Mouse (Mus musculus): ENCODE results near the gene R3hdm2.

GRCm38 (mm10) chr10:127500894-127501893 lies 121.1 kb downstream of the R3hdm2 start, which contains the start of gene Stac3:
- TF ChIP-seq CTCF (conservative IDR thresholded peaks at IDR 0.05; ENCODE audit: low read length) (no peak), NANOG (IDR thresholded peaks at IDR 0.05; ENCODE audit: borderline replicate concordance, low read length) (no peak), POU5F1 (IDR thresholded peaks at IDR 0.05; ENCODE audit: borderline replicate concordance, low read length) (no peak)
